In genomic region chr7:140058528-140058927, GRCm38 (mm10) we compare ENCODE assay signal across 8 mouse cellular contexts. TPM values are rescaled to one million over a fixed set of nuclear protein-coding genes. Genes with fewer than 3 reads are reported as not detected.
DNase-seq lines count a peak whose midpoint lies in the region; ATAC-seq and TF ChIP-seq lines count a peak whose summit lies in the region.

No protein-coding gene starts in this region.

- no peak overlapping the region for H3K9ac ChIP-seq in heart, adult 2 months (ENCODE audit: low read depth, low read length)
- peak overlapping the region; percentile 77 for H3K9ac ChIP-seq in limb, embryonic 13.5 days
- peak overlapping the region; percentile 60 for H3K9ac ChIP-seq in stomach, embryonic 16.5 days (ENCODE audit: low read length)

- no peak for TF ChIP-seq EP300 in heart, adult 2 months (IDR thresholded peaks at IDR 0.05; ENCODE audit: insufficient read depth, low read depth, low read length)

- H3K9me3 ChIP-seq in megakaryocyte, embryonic 14.5 days = peaks cover 35% of the 10 kb centered on the region
- no peaks in the 10 kb centered on the region for H3K9me3 ChIP-seq in limb, embryonic 13.5 days
- no peaks in the 10 kb centered on the region for H3K9me3 ChIP-seq in stomach, embryonic 16.5 days (replicated peaks; ENCODE audit: control insufficient read depth, low read length)

- WGBS in heart, adult 2 months = 39% methylated on average over 7 of the region's 7 CpGs
- 18% methylated on average over 7 of the region's 7 CpGs for WGBS in limb, embryonic 13.5 days
- WGBS in stomach, embryonic 16.5 days = 31% methylated on average over 7 of the region's 7 CpGs

- H3K4me1 ChIP-seq in heart, adult 2 months (ENCODE audit: control insufficient read depth, insufficient read depth, low read length) = no peaks in the 10 kb centered on the region
- H3K4me1 ChIP-seq in megakaryocyte, embryonic 14.5 days = peaks cover 31% of the 10 kb centered on the region
- peaks cover 30% of the 10 kb centered on the region for H3K4me1 ChIP-seq in limb, embryonic 13.5 days
- H3K4me1 ChIP-seq in stomach, embryonic 16.5 days (ENCODE audit: control insufficient read depth, insufficient read depth, low read length) = peaks cover 12% of the 10 kb centered on the region; the same call in 1 of the 2 replicates

- H3K4me3 ChIP-seq in heart, adult 2 months = peak overlapping the region; percentile 34; the same call in 1 of the 2 replicates
- peak overlapping the region; percentile 83 for H3K4me3 ChIP-seq in megakaryocyte, embryonic 14.5 days (replicated peaks)
- peak overlapping the region; percentile 55 for H3K4me3 ChIP-seq in limb, embryonic 13.5 days
- peak overlapping the region; percentile 41 for H3K4me3 ChIP-seq in stomach, embryonic 16.5 days (replicated peaks; ENCODE audit: low read length)

- peaks cover 24% of the 10 kb centered on the region for H3K27me3 ChIP-seq in heart, adult 2 months (ENCODE audit: control insufficient read depth, insufficient read depth, low read length)
- peaks cover 93% of the 10 kb centered on the region for H3K27me3 ChIP-seq in megakaryocyte, embryonic 14.5 days (replicated peaks)
- peaks cover 91% of the 10 kb centered on the region for H3K27me3 ChIP-seq in limb, embryonic 13.5 days
- peaks cover 58% of the 10 kb centered on the region for H3K27me3 ChIP-seq in stomach, embryonic 16.5 days (ENCODE audit: control insufficient read depth, insufficient read depth, low read length)

- no peak for ATAC-seq in megakaryocyte, adult 5-6 weeks (ENCODE audit: poor library complexity, severe bottlenecking)
- ATAC-seq in limb, embryonic 13.5 days (ENCODE audit: low FRiP score, low read depth) = no peak
- ATAC-seq in stomach, embryonic 16.5 days (ENCODE audit: insufficient read depth, low FRiP score) = no peak

- no peak for TF ChIP-seq POLR2A in heart, adult 2 months (IDR thresholded peaks at IDR 0.05; ENCODE audit: insufficient read depth, low read depth, low read length)

- H3K36me3 ChIP-seq in heart, adult 2 months (ENCODE audit: control insufficient read depth, insufficient read depth, low read length) = no peaks in the 10 kb centered on the region
- no peaks in the 10 kb centered on the region for H3K36me3 ChIP-seq in megakaryocyte, embryonic 14.5 days (replicated peaks; ENCODE audit: low read length)
- no peaks in the 10 kb centered on the region for H3K36me3 ChIP-seq in limb, embryonic 13.5 days
- no peaks in the 10 kb centered on the region for H3K36me3 ChIP-seq in stomach, embryonic 16.5 days (ENCODE audit: control insufficient read depth, insufficient read depth, low read length)

- peak overlapping the region; percentile 89 for H3K4me2 ChIP-seq in limb, embryonic 13.5 days (replicated peaks)
- peak overlapping the region; percentile 81 for H3K4me2 ChIP-seq in stomach, embryonic 16.5 days (ENCODE audit: low read depth, low read length)

- DNase-seq in heart, adult 2 months = no peak
- no peak for DNase-seq in heart, adult 9 months (ENCODE audit: low spot score in 2 of 2)
- DNase-seq in gastrocnemius, adult 18-20 months (ENCODE audit: low spot score) = no peak
- no peak for DNase-seq in left cerebral cortex, postnatal 14 days (ENCODE audit: low spot score in 2 of 2)

- no peaks in the 10 kb centered on the region for H3K79me2 ChIP-seq in heart, adult 2 months (replicated peaks; ENCODE audit: control insufficient read depth, insufficient read depth, low read length)

- intact Hi-C loops in heart, adult 2 months (cut with DNase I) = no loop called here
- intact Hi-C loops in left cerebral cortex, postnatal 14 days (cut with DNase I) = loop anchor here (10.0 kb wide), 1 partner anchor 154 kb away; no protein-coding TSS in a partner anchor

- TF ChIP-seq CTCF in heart, adult 2 months (IDR thresholded peaks at IDR 0.05) = no peak

- no peak overlapping the region for H3K27ac ChIP-seq in heart, adult 2 months
- no peak overlapping the region for H3K27ac ChIP-seq in limb, embryonic 13.5 days
- H3K27ac ChIP-seq in stomach, embryonic 16.5 days (ENCODE audit: low read length) = no peak overlapping the region

RNA-seq across cellular contexts. Expression of gene Msx3, which starts 9.6 kb away (rescaled TPM):
- not detected for total RNA-seq in heart, adult 2 months (2021)
- polyA plus RNA-seq in heart, adult 2 months (2012; rRNA removed) = not detected in 2 replicates
- not detected in 2 replicates for polyA plus RNA-seq in megakaryocyte, embryonic 14.5 days (2012; ENCODE audit: insufficient read depth, low replicate concordance)
- total RNA-seq in megakaryocyte, adult 5-6 weeks (2015) = not detected in 2 replicates
- not detected in 2 replicates for total RNA-seq in megakaryocyte, adult 5-6 weeks (2017)
- polyA plus RNA-seq in limb, embryonic 13.5 days (2015; fragmentation: Nextera tagmentation; extraction: Ambion mirVana) = not detected in 2 replicates
- polyA plus RNA-seq in stomach, embryonic 16.5 days (2015; fragmentation: Nextera tagmentation; extraction: Ambion mirVana) = 0.05 TPM in 1 of 2 replicates, not detected in the other
- total RNA-seq in gastrocnemius, adult 18-20 months (2021) = not detected
- total RNA-seq in left cerebral cortex, postnatal 14 days (2021) = under 1 TPM; 0.29 to 0.30 TPM

RNA-seq across cellular contexts. Expression of gene Tubgcp2, which starts 22.1 kb away (rescaled TPM):
- 10 to 100 TPM; 28.4 to 33.5 TPM for total RNA-seq in heart, adult 2 months (2021)
- 21.7 and 29.7 TPM in 2 replicates for polyA plus RNA-seq in heart, adult 2 months (2012; rRNA removed)
- polyA plus RNA-seq in megakaryocyte, embryonic 14.5 days (2012; ENCODE audit: insufficient read depth, low replicate concordance) = 0.54 and 3.8 TPM in 2 replicates
- 17.8 and 18.8 TPM in 2 replicates for total RNA-seq in megakaryocyte, adult 5-6 weeks (2015)
- total RNA-seq in megakaryocyte, adult 5-6 weeks (2017) = 29.7 and 36.7 TPM in 2 replicates
- polyA plus RNA-seq in limb, embryonic 13.5 days (2015; fragmentation: Nextera tagmentation; extraction: Ambion mirVana) = 67.4 and 68.0 TPM in 2 replicates
- 40.5 and 42.3 TPM in 2 replicates for polyA plus RNA-seq in stomach, embryonic 16.5 days (2015; fragmentation: Nextera tagmentation; extraction: Ambion mirVana)
- 10 to 100 TPM; 23.2 to 23.6 TPM for total RNA-seq in gastrocnemius, adult 18-20 months (2021)
- 10 to 100 TPM; 38.2 to 38.4 TPM for total RNA-seq in left cerebral cortex, postnatal 14 days (2021)

RNA-seq across cellular contexts. Expression of gene Zfp511, which starts 22.3 kb away (rescaled TPM):
- 10 to 100 TPM in 1 of 2 experiments, 1 to 10 TPM in 1; 8.5 to 11.1 TPM for total RNA-seq in heart, adult 2 months (2021)
- polyA plus RNA-seq in heart, adult 2 months (2012; rRNA removed) = 20.8 and 21.2 TPM in 2 replicates
- 13.1 and 14.7 TPM in 2 replicates for polyA plus RNA-seq in megakaryocyte, embryonic 14.5 days (2012; ENCODE audit: insufficient read depth, low replicate concordance)
- total RNA-seq in megakaryocyte, adult 5-6 weeks (2015) = 32.2 and 34.0 TPM in 2 replicates
- total RNA-seq in megakaryocyte, adult 5-6 weeks (2017) = 19.9 and 22.8 TPM in 2 replicates
- 38.9 and 41.8 TPM in 2 replicates for polyA plus RNA-seq in limb, embryonic 13.5 days (2015; fragmentation: Nextera tagmentation; extraction: Ambion mirVana)
- polyA plus RNA-seq in stomach, embryonic 16.5 days (2015; fragmentation: Nextera tagmentation; extraction: Ambion mirVana) = 34.1 and 35.0 TPM in 2 replicates
- 1 to 10 TPM; 8.3 to 8.6 TPM for total RNA-seq in gastrocnemius, adult 18-20 months (2021)
- total RNA-seq in left cerebral cortex, postnatal 14 days (2021) = 10 to 100 TPM; 18.8 to 25.9 TPM

RNA-seq across cellular contexts. Expression of gene Caly, which starts 23.8 kb away (rescaled TPM):
- total RNA-seq in heart, adult 2 months (2021) = under 1 TPM in 1 of 2 experiments, not detected in 1; 0.23 TPM
- 0.10 and 0.53 TPM in 2 replicates for polyA plus RNA-seq in heart, adult 2 months (2012; rRNA removed)
- 0.22 and 5.4 TPM in 2 replicates for polyA plus RNA-seq in megakaryocyte, embryonic 14.5 days (2012; ENCODE audit: insufficient read depth, low replicate concordance)
- total RNA-seq in megakaryocyte, adult 5-6 weeks (2015) = not detected in 2 replicates
- not detected in 2 replicates for total RNA-seq in megakaryocyte, adult 5-6 weeks (2017)
- 1.1 TPM in 2 replicates for polyA plus RNA-seq in limb, embryonic 13.5 days (2015; fragmentation: Nextera tagmentation; extraction: Ambion mirVana)
- 3.7 and 5.6 TPM in 2 replicates for polyA plus RNA-seq in stomach, embryonic 16.5 days (2015; fragmentation: Nextera tagmentation; extraction: Ambion mirVana)
- under 1 TPM; 0.52 to 0.53 TPM for total RNA-seq in gastrocnemius, adult 18-20 months (2021)
- 100 to 1,000 TPM; 181 to 224 TPM for total RNA-seq in left cerebral cortex, postnatal 14 days (2021)

RNA-seq across cellular contexts. Expression of gene Prap1, which starts 34.7 kb away (rescaled TPM):
- total RNA-seq in heart, adult 2 months (2021) = not detected
- polyA plus RNA-seq in heart, adult 2 months (2012; rRNA removed) = 0.27 TPM in 1 of 2 replicates, not detected in the other
- polyA plus RNA-seq in megakaryocyte, embryonic 14.5 days (2012; ENCODE audit: insufficient read depth, low replicate concordance) = not detected in 2 replicates
- total RNA-seq in megakaryocyte, adult 5-6 weeks (2015) = not detected in 2 replicates
- total RNA-seq in megakaryocyte, adult 5-6 weeks (2017) = not detected in 2 replicates
- polyA plus RNA-seq in limb, embryonic 13.5 days (2015; fragmentation: Nextera tagmentation; extraction: Ambion mirVana) = 0.25 TPM in 1 of 2 replicates, not detected in the other
- 139 and 141 TPM in 2 replicates for polyA plus RNA-seq in stomach, embryonic 16.5 days (2015; fragmentation: Nextera tagmentation; extraction: Ambion mirVana)
- total RNA-seq in gastrocnemius, adult 18-20 months (2021) = not detected
- total RNA-seq in left cerebral cortex, postnatal 14 days (2021) = not detected
